Mouse (Mus musculus): Measurements from ENCODE around the gene Srsf12.

DNA sequence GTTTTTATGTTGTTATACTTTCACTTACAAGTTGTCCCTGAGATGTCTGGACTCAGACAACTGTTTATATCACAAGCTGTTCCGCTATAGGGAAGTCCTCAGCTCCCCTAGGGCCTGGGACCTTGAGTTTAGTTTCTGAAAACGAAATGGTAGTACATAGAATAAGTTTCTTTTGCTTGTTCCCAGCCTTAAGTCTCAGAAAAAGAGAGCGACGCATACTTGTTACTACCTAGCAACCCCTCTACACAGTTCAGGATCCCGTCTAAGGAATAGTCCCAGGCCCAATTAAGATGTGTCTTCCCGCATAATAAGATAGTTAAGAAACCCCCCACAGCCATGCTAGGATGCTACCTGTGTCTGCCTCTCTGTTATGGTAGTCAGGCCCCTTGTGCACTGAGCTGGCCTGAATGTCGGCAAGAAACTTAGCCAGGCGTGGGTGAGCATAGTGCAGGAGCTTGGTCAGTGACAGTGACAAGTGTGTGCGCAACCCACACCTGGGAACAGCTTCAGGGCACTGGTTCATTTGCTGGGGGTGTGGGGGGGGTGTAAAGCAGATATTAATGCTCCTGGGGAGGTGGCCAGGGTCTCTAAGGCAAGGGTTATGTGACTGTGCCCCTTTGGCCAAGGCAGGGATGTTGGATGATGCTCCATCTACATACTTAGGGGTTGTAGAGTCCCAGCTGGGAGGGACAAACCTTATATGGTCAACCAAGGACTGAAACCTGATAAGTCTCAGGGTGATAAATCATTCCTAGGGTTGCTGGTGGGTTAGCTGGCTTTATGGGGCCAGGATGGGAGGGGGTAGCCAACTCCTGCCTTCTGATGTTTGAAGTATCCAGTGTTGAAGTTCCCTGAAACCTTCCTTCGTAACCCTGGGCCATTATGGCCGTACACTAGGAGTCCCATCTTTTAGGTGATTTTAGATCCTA, 61.9 kb downstream of the Srsf12 start:
- TF ChIP-seq EP300 (IDR thresholded peaks at IDR 0.05) (no peak), CTCF (IDR thresholded peaks at IDR 0.05) (no peak)
